ENCODE assay signal across 10 mouse cellular contexts in genomic region chr19:16873221-16873861, GRCm38 (mm10). TPM values are rescaled to one million over a fixed set of nuclear protein-coding genes. Genes with fewer than 3 reads are reported as not detected.
DNase-seq lines count a peak whose midpoint lies in the region; ATAC-seq and TF ChIP-seq lines count a peak whose summit lies in the region.
"Had no signal": no experiment of that assay in that cellular context is flagged by ENCODE, and none has a peak within 500 bp of the region (broad histone marks: within the 10 kb centered on the region; RNA-seq: fewer than 3 reads in every experiment).

TSS of gene Foxb2 (minus strand) at chr19:16873805.

- TF ChIP-seq CTCF in gastrocnemius, adult 2 months (IDR thresholded peaks at IDR 0.05), result no peak
- no peak for TF ChIP-seq CTCF in E14TG2a.4 (conservative IDR thresholded peaks at IDR 0.05; ENCODE audit: low read length)

- H3K36me3 ChIP-seq in E14TG2a.4 (ENCODE audit: insufficient read depth, low read length), result no peaks in the 10 kb centered on the region
- H3K36me3 ChIP-seq in forebrain, embryonic 14.5 days (ENCODE audit: control insufficient read depth, insufficient read depth, low read length), result no peaks in the 10 kb centered on the region
- H3K36me3 ChIP-seq in liver, embryonic 13.5 days, result no peaks in the 10 kb centered on the region
- H3K36me3 ChIP-seq in stomach, embryonic 16.5 days (ENCODE audit: control insufficient read depth, insufficient read depth, low read length), result no peaks in the 10 kb centered on the region

- H3K9ac ChIP-seq in forebrain, embryonic 14.5 days (ENCODE audit: low read length), result peak within 1 kb of the TSS; percentile 52
- H3K9ac ChIP-seq in liver, embryonic 13.5 days, result no peak within 1 kb of the TSS
- H3K9ac ChIP-seq in stomach, embryonic 16.5 days (ENCODE audit: low read length), result peak within 1 kb of the TSS; percentile 43

- H3K4me2 ChIP-seq in forebrain, embryonic 14.5 days (ENCODE audit: low read length), result peak within 1 kb of the TSS; percentile 91
- H3K4me2 ChIP-seq in liver, embryonic 13.5 days, result peak within 1 kb of the TSS; percentile 57
- peak within 1 kb of the TSS; percentile 65 for H3K4me2 ChIP-seq in stomach, embryonic 16.5 days (ENCODE audit: low read depth, low read length)

- DNase-seq in gastrocnemius, adult 2 months, result peak; percentile 26
- no peak for DNase-seq in gastrocnemius, postnatal 14 days
- peak; percentile 49 for DNase-seq in forebrain, embryonic 14.5 days (ENCODE audit: low spot score)
- DNase-seq in liver, embryonic 13.5 days, result no peak
- no peak for DNase-seq in left cerebral cortex, postnatal 14 days (ENCODE audit: low spot score in 2 of 2)
- no peak for DNase-seq in gastrocnemius, postnatal 25 days

- peaks cover 63% of the 10 kb centered on the region for H3K4me1 ChIP-seq in E14TG2a.4 (replicated peaks; ENCODE audit: low read depth, low read length)
- peaks cover 24% of the 10 kb centered on the region for H3K4me1 ChIP-seq in forebrain, embryonic 14.5 days (ENCODE audit: control insufficient read depth, insufficient read depth, low read length)
- H3K4me1 ChIP-seq in liver, embryonic 13.5 days (replicated peaks), result peaks cover 17% of the 10 kb centered on the region
- peaks cover 24% of the 10 kb centered on the region for H3K4me1 ChIP-seq in stomach, embryonic 16.5 days (ENCODE audit: control insufficient read depth, insufficient read depth, low read length)

- H3K9me3 ChIP-seq in E14TG2a.4 (ENCODE audit: low read length), result no peaks in the 10 kb centered on the region
- no peaks in the 10 kb centered on the region for H3K9me3 ChIP-seq in forebrain, embryonic 14.5 days (replicated peaks; ENCODE audit: control insufficient read depth, low read length)
- no peaks in the 10 kb centered on the region for H3K9me3 ChIP-seq in liver, embryonic 13.5 days (replicated peaks)
- H3K9me3 ChIP-seq in stomach, embryonic 16.5 days (replicated peaks; ENCODE audit: control insufficient read depth, low read length), result no peaks in the 10 kb centered on the region

- H3K27ac ChIP-seq in gastrocnemius, adult 2 months, result no peak within 1 kb of the TSS
- H3K27ac ChIP-seq in forebrain, embryonic 14.5 days (ENCODE audit: low read depth, low read length), result no peak within 1 kb of the TSS
- H3K27ac ChIP-seq in liver, embryonic 13.5 days, result no peak within 1 kb of the TSS
- no peak within 1 kb of the TSS for H3K27ac ChIP-seq in stomach, embryonic 16.5 days (ENCODE audit: low read length)

- no peak for ATAC-seq in forebrain, embryonic 14.5 days
- ATAC-seq in liver, embryonic 13.5 days (ENCODE audit: low read depth), result no peak
- no peak for ATAC-seq in stomach, embryonic 16.5 days (ENCODE audit: insufficient read depth, low FRiP score)

- intact Hi-C loops in gastrocnemius, adult 2 months (cut with DNase I), result no loop called here
- intact Hi-C loops in gastrocnemius, postnatal 14 days (cut with DNase I; ENCODE audit: low total_unique reads), result no loop called here
- intact Hi-C loops in left cerebral cortex, postnatal 14 days (cut with DNase I), result loop anchor here (10.0 kb wide), 1 partner anchor 511 kb away; no protein-coding TSS in a partner anchor

- peaks cover 99% of the 10 kb centered on the region for H3K27me3 ChIP-seq in E14TG2a.4 (ENCODE audit: insufficient read depth, low read length)
- H3K27me3 ChIP-seq in forebrain, embryonic 14.5 days (replicated peaks; ENCODE audit: control insufficient read depth, insufficient read depth, low read length), result peaks cover 88% of the 10 kb centered on the region
- H3K27me3 ChIP-seq in liver, embryonic 13.5 days, result peaks cover 100% of the 10 kb centered on the region
- peaks cover 92% of the 10 kb centered on the region for H3K27me3 ChIP-seq in stomach, embryonic 16.5 days (ENCODE audit: control insufficient read depth, insufficient read depth, low read length)
- H3K27me3 ChIP-seq: CH12.LX had no signal

- peak within 1 kb of the TSS; percentile 64 for H3K4me3 ChIP-seq in gastrocnemius, adult 2 months
- peak within 1 kb of the TSS; percentile 65 for H3K4me3 ChIP-seq in E14TG2a.4 (replicated peaks; ENCODE audit: low read length)
- peak within 1 kb of the TSS; percentile 43 for H3K4me3 ChIP-seq in forebrain, embryonic 14.5 days (ENCODE audit: low read depth, low read length)
- H3K4me3 ChIP-seq in liver, embryonic 13.5 days (replicated peaks), result peak within 1 kb of the TSS; percentile 43
- H3K4me3 ChIP-seq in stomach, embryonic 16.5 days (replicated peaks; ENCODE audit: low read length), result peak within 1 kb of the TSS; percentile 48

- 2% methylated on average over 40 of the region's 40 CpGs for WGBS in forebrain, embryonic 14.5 days
- 2% methylated on average over 40 of the region's 40 CpGs for WGBS in liver, embryonic 13.5 days (ENCODE audit: insufficient replicate concordance)
- 2% methylated on average over 40 of the region's 40 CpGs for WGBS in stomach, embryonic 16.5 days

RNA-seq across cellular contexts. Expression of gene Foxb2, which starts in this region (rescaled TPM):
- total RNA-seq in gastrocnemius, adult 2 months (2021), result not detected
- not detected for total RNA-seq in gastrocnemius, postnatal 14 days (2021)
- polyA plus RNA-seq in forebrain, embryonic 14.5 days (2014; fragmentation: Nextera tagmentation; extraction: Ambion mirVana), result 0.15 and 0.23 TPM in 2 replicates
- not detected in 2 replicates for polyA plus RNA-seq in liver, embryonic 13.5 days (2015; fragmentation: Nextera tagmentation; extraction: Ambion mirVana)
- not detected in 2 replicates for polyA plus RNA-seq in stomach, embryonic 16.5 days (2015; fragmentation: Nextera tagmentation; extraction: Ambion mirVana)
- not detected for total RNA-seq in left cerebral cortex, postnatal 14 days (2021)
- total RNA-seq in gastrocnemius, postnatal 25 days (2021), result not detected
- total RNA-seq: CH12.LX; heart, postnatal 36 days had no signal

Comparison
In these comparisons a context has a peak if more than half of its experiments do, and no peak if none do; other contexts are left out.
1. Peak in DNase-seq and H3K4me3 ChIP-seq in gastrocnemius, adult 2 months; RNA of the gene not detected or under 1 TPM.
2. Peak in DNase-seq, H3K4me3 ChIP-seq, H3K9ac ChIP-seq and H3K4me2 ChIP-seq in forebrain, embryonic 14.5 days; RNA of the gene not detected or under 1 TPM.